Mouse (Mus musculus): ENCODE measurements around the gene E2f4. TPM values are rescaled to one million over a fixed set of nuclear protein-coding genes. Genes with fewer than 3 reads are reported as not detected.
A peak's percentile ranks its signal among the peaks of the same experiment; 100 is the strongest.

E2f4 gene
- total and polyA plus RNA-seq, 3 experiments: 97.9 to 313 (median 98.5) TPM

GRCm38 (mm10) chr8:105264024-105264982 is 33.2 kb upstream of the E2f4 start, which contains the start of the genes Tradd and Fbxl8 (continued):
- TF ChIP-seq EP300 (IDR thresholded peaks at IDR 0.05; ENCODE audit: low read depth in 1 of 2, low read length in 2 of 2): no peak
- TF ChIP-seq MAZ (IDR thresholded peaks at IDR 0.05; ENCODE audit: low read depth, low read length): no peak
- TF ChIP-seq CTCF (IDR thresholded peaks at IDR 0.05 in 2 of 3, conservative IDR thresholded peaks at IDR 0.05 in 1 of 3; ENCODE audit: control insufficient read depth in 1 of 3, insufficient read depth in 1 of 3, low read depth in 2 of 3, low read length in 3 of 3, poor library complexity in 1 of 3, severe bottlenecking in 1 of 3): 0 out of 6 replicates have a peak, but pooled peaks of 1 of the 3 experiments have one; percentile 1

- Histone ChIP-seq H3K79me2 (ENCODE audit: control insufficient read depth, insufficient read depth, low read length, poor library complexity) (peaks cover 15% of the 10 kb centered on the region), H3K36me3 (ENCODE audit: control insufficient read depth in 1 of 2, insufficient read depth in 2 of 2, low read length in 2 of 2) (peaks cover 0 to 25% of the 10 kb centered on the region in 2 experiments; a peak in 2 of 4 replicates), H3K9ac (ENCODE audit: control insufficient read depth, low read depth, low read length, poor library complexity, severe bottlenecking) (peak overlapping the region; percentile 87), H3K27me3 (ENCODE audit: control insufficient read depth in 1 of 2, insufficient read depth in 2 of 2, low read length in 2 of 2) (no peaks in the 10 kb centered on the region), H3K27ac (ENCODE audit: control insufficient read depth, low read depth, low read length) (peak overlapping the region; percentile 77), H3K9me3 (replicated peaks; ENCODE audit: insufficient read depth, low read length) (no peaks in the 10 kb centered on the region), H3K4me3 (ENCODE audit: control insufficient read depth in 1 of 2, insufficient read depth in 1 of 2, low read depth in 2 of 2, low read length in 2 of 2) (peak overlapping the region; percentile 84 to 98), H3K4me1 (ENCODE audit: control insufficient read depth in 1 of 2, insufficient read depth in 2 of 2, low read length in 2 of 2) (peaks cover 7 to 40% of the 10 kb centered on the region in 2 experiments)
- DNase-seq (ENCODE audit: low read depth, low spot score): peak; percentile 89
- TF ChIP-seq ELF1 (IDR thresholded peaks at IDR 0.05; ENCODE audit: low read depth, low read length): peak; percentile 83
- TF ChIP-seq USF2 (IDR thresholded peaks at IDR 0.05; ENCODE audit: borderline replicate concordance in 1 of 2, insufficient read depth in 1 of 2, low read depth in 1 of 2, low read length in 2 of 2): no peak
- peak; percentile 88 for TF ChIP-seq MXI1 (IDR thresholded peaks at IDR 0.05; ENCODE audit: low read depth, low read length)
- peak in 1 of 2 experiments; percentile 39; a peak in 1 of 4 replicates for TF ChIP-seq POLR2A (IDR thresholded peaks at IDR 0.05; ENCODE audit: control insufficient read depth in 1 of 2, insufficient read depth in 1 of 2, low read depth in 1 of 2, low read length in 2 of 2, poor library complexity in 1 of 2)
- no peak for TF ChIP-seq JUND (IDR thresholded peaks at IDR 0.05; ENCODE audit: low read depth, low read length)
- TF ChIP-seq POLR2AphosphoS5 (IDR thresholded peaks at IDR 0.05; ENCODE audit: borderline replicate concordance, low read depth, low read length): no peak
- TF ChIP-seq MAX (IDR thresholded peaks at IDR 0.05; ENCODE audit: low read length): peak; percentile 71
- no peak for TF ChIP-seq EP300 (IDR thresholded peaks at IDR 0.05; ENCODE audit: low read depth in 1 of 2, low read length in 2 of 2)
- no peak for TF ChIP-seq BHLHE40 (IDR thresholded peaks at IDR 0.05; ENCODE audit: borderline replicate concordance, low read depth, low read length)
- TF ChIP-seq ZKSCAN1 (IDR thresholded peaks at IDR 0.05; ENCODE audit: low read depth, low read length): no peak
- TF ChIP-seq ZNF384 (IDR thresholded peaks at IDR 0.05; ENCODE audit: low read depth, low read length): no peak
- no peak for TF ChIP-seq POLR2AphosphoS2 (IDR thresholded peaks at IDR 0.05; ENCODE audit: low read length)
- no peak for TF ChIP-seq UBTF (IDR thresholded peaks at IDR 0.05; ENCODE audit: borderline replicate concordance, insufficient read depth, low read depth, low read length)
- TF ChIP-seq MYB (IDR thresholded peaks at IDR 0.05; ENCODE audit: low read depth, low read length): peak; percentile 39; the same call in 1 of the 2 replicates
- no peak for TF ChIP-seq TCF12 (IDR thresholded peaks at IDR 0.05; ENCODE audit: low read depth, low read length)
- no peak for TF ChIP-seq ETS1 (IDR thresholded peaks at IDR 0.05; ENCODE audit: low read depth, low read length)
- TF ChIP-seq MYC (IDR thresholded peaks at IDR 0.05; ENCODE audit: low read depth, low read length): peak; percentile 53; the same call in 1 of the 2 replicates
- TF ChIP-seq TAL1 (IDR thresholded peaks at IDR 0.05; ENCODE audit: low read length): no peak
- TF ChIP-seq SIN3A (IDR thresholded peaks at IDR 0.05; ENCODE audit: low read length): peak; percentile 79
- TF ChIP-seq GABPA (IDR thresholded peaks at IDR 0.05; ENCODE audit: low read depth, low read length): no peak
- 0 out of 2 replicates have a peak, but pooled peaks have one; percentile 57 for TF ChIP-seq HCFC1 (IDR thresholded peaks at IDR 0.05; ENCODE audit: low read depth, low read length)
- peak; percentile 55 for TF ChIP-seq NELFE (IDR thresholded peaks at IDR 0.05; ENCODE audit: low read depth, low read length)
- no peak for TF ChIP-seq ZMIZ1 (IDR thresholded peaks at IDR 0.05; ENCODE audit: low read depth, low read length)
Observed at GRCm38 (mm10) chr8:105265128-105265527, 32.3 kb upstream of the E2f4 start.
